Mouse (Mus musculus): ENCODE measurements around the gene Ier3. TPM values are rescaled to one million over a fixed set of nuclear protein-coding genes. Genes with fewer than 3 reads are reported as not detected.

The Ier3 gene
- polyA plus RNA-seq, 1 experiment from 2014 or later = 10.1 TPM

DNA sequence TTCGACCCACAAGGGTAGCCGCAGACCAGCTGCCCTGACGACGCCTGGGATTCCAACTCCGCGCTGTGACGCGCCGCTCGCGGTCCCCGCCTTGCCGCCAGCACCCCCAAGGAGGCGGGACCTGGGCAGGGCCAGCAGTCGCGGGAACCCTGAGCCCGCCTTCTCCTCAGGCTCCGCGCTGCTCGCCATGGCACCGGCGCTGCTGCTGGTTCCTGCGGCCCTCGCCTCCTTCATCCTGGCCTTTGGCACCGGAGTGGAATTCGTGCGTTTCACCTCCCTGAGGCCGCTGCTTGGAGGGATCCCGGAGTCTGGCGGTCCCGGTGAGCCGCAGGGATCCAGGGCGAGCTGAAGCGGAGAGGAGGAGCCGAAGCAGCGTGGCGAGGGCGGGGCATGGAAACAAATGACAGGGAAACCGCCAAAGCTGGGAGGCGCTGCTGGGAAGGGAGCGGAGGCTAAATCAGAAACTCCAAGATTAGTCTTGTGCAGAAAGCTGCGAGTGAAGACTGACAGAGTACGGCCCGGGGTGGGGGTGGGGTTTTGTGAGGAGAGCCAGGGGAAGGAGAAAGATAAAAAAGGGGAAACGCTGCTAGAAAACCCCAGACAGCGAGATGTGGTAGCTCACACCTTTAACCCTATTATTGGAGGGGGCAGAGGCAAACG lies 39.8 kb downstream of the Ier3 start, which contains the start of gene Nrm:
TSS of gene Nrm (plus strand) at position 121 of the 660 bp plus-strand sequence.
- DNase-seq (ENCODE audit: low spot score) (peak; percentile 97), ATAC-seq (ENCODE audit: low read depth) (peak; percentile 92)
- peaks cover 20% of the 10 kb centered on the region for H3K36me3 ChIP-seq (ENCODE audit: control insufficient read depth, insufficient read depth, low read length)
- H3K4me1 ChIP-seq (ENCODE audit: control insufficient read depth, insufficient read depth, low read length) = peaks cover 17% of the 10 kb centered on the region; the same call in 1 of the 2 replicates
- peak within 1 kb of the TSS; percentile 70 for H3K4me2 ChIP-seq (ENCODE audit: low read depth, low read length)
- H3K4me3 ChIP-seq (ENCODE audit: low read depth, low read length) = peak within 1 kb of the TSS; percentile 75
- peak within 1 kb of the TSS; percentile 93 for H3K27ac ChIP-seq (replicated peaks; ENCODE audit: low read depth, low read length)
- H3K9ac ChIP-seq (ENCODE audit: low read depth, low read length) = peak within 1 kb of the TSS; percentile 81
- under 1% methylated on average over 44 of the region's 47 CpGs for WGBS
- H3K27me3 ChIP-seq (replicated peaks; ENCODE audit: control insufficient read depth, insufficient read depth, low read length) = no peaks in the 10 kb centered on the region
- H3K9me3 ChIP-seq (ENCODE audit: control insufficient read depth, low read length) = no peaks in the 10 kb centered on the region

DNA sequence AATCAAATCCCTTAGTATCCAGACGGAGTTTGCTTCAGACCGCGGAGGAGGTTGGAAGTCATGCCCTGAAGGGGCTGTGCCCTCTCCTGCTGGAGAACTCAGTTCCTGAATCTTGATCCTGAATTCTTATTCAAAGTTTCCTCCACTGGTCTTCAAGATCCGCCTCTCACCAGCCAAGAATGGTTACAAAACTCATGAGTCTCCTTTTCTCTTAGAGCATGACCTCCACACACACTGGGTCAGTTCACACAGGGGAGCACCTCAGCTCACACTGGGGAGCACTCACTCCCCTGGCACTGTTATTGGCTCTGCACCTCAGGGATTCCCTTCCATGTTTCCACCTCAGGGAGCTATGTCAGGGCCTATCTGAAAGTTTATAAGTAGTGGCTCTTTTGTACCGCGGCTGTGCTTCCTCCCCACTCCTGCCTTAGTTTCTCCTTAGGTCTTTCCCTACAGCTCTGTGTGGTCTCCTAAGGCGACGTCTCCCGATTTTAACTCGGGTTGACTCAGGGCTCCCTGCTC lies 43.4 kb downstream of the Ier3 start:
- no peaks in the 10 kb centered on the region for H3K27me3 ChIP-seq (replicated peaks; ENCODE audit: control insufficient read depth, insufficient read depth, low read length)
- WGBS = 20% methylated on average over 10 of the region's 10 CpGs
- no peak for DNase-seq (ENCODE audit: low spot score)
- H3K9ac ChIP-seq (ENCODE audit: low read depth, low read length) = peak overlapping the region; percentile 70
- no peak for ATAC-seq (ENCODE audit: low read depth)
- peaks cover 40% of the 10 kb centered on the region for H3K4me1 ChIP-seq (ENCODE audit: control insufficient read depth, insufficient read depth, low read length)
- H3K9me3 ChIP-seq (ENCODE audit: control insufficient read depth, low read length) = no peaks in the 10 kb centered on the region
- peak overlapping the region; percentile 97 for H3K27ac ChIP-seq (replicated peaks; ENCODE audit: low read depth, low read length)
- peak overlapping the region; percentile 57 for H3K4me3 ChIP-seq (ENCODE audit: low read depth, low read length)
- 0 out of 2 replicates have a peak, but pooled peaks cover 3% of the 10 kb centered on the region for H3K36me3 ChIP-seq (ENCODE audit: control insufficient read depth, insufficient read depth, low read length)
- H3K4me2 ChIP-seq (ENCODE audit: low read depth, low read length) = peak overlapping the region; percentile 96

DNA sequence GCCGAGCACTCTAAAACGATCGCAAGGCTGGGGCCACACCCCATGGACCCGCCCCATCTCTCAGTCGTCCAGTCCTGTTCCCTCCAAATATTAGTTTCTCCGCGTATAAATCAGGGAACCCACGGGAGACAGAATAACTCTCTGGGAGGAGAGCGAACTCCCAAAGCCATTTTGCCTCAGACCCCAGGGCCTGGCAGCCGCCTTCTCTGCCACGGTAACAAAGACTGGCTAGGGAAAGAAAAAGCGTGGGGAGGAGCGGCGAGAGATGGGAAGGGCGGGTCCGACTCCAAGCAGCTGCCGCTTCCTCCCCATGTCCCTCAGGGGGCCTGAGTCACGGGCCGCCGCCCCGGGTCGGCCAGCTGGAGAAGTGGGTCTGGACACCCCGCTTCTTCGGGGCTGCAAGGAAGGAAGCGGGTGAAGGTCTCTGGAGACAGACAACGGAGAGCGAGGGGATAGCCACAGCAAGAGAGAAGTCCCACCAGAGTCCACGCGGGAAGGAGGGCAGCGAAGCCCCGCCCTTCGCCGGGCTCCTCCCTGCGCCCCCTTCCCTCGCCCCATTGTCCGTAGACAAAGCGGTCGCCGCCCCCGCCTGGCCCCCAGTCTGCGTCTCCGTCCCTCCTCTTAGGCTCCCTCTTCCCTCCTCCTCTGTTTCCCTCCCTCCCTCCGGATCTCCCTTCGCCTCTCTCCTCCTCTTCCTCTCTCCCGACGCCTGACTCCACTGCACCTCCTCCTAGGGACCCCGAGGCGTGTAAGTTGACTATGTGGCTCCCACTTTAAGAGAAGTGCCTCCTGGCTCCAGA lies 44.2 kb downstream of the Ier3 start, which contains the start of gene Ppp1r18:
TSS of gene Ppp1r18 (plus strand) at position 113 of the 800 bp plus-strand sequence.
- Histone ChIP-seq H3K4me3 (ENCODE audit: low read depth, low read length) (peak within 1 kb of the TSS; percentile 57), H3K9ac (ENCODE audit: low read depth, low read length) (peak within 1 kb of the TSS; percentile 70), H3K36me3 (ENCODE audit: control insufficient read depth, insufficient read depth, low read length) (peaks cover 8% of the 10 kb centered on the region; the same call in 1 of the 2 replicates), H3K9me3 (ENCODE audit: control insufficient read depth, low read length) (no peaks in the 10 kb centered on the region), H3K27ac (replicated peaks; ENCODE audit: low read depth, low read length) (peak within 1 kb of the TSS; percentile 97), H3K4me2 (ENCODE audit: low read depth, low read length) (peak within 1 kb of the TSS; percentile 96), H3K4me1 (ENCODE audit: control insufficient read depth, insufficient read depth, low read length) (peaks cover 40% of the 10 kb centered on the region), H3K27me3 (replicated peaks; ENCODE audit: control insufficient read depth, insufficient read depth, low read length) (no peaks in the 10 kb centered on the region)
- DNase-seq (ENCODE audit: low spot score) = peak; percentile 94
- WGBS = 0% methylated on average over 33 of the region's 48 CpGs
- ATAC-seq (ENCODE audit: low read depth) = peak; percentile 74

DNA sequence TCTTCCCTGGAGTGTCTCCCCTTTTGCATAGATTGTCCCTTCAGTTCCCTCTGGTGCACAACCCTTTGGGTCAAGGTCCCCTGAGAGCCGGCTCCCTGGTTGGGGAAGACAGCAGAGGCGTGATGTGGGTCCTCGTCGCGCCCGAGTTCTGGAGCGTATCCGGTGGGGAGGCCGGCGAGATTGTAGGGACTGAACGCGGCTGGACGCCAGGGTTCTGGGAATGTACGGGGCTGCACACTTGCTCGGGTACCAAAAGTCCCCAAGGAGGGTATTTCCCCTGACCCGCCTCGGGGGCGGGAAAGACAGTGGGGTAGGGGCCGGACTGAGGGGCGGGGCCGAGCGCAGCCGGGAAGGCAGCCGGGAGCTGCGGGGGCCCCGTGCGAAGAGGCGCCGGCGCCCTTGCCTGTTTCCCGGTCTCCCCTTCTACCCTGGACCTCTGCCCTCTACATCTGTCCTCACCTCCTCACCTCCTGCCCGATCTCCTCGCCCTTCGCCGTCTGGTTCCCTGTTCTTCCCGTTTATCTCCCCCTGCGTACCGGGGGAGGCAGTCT lies 44.9 kb downstream of the Ier3 start:
- Histone ChIP-seq H3K27ac (replicated peaks; ENCODE audit: low read depth, low read length) (peak overlapping the region; percentile 97), H3K36me3 (ENCODE audit: control insufficient read depth, insufficient read depth, low read length) (peaks cover 13% of the 10 kb centered on the region), H3K27me3 (replicated peaks; ENCODE audit: control insufficient read depth, insufficient read depth, low read length) (no peaks in the 10 kb centered on the region), H3K4me3 (ENCODE audit: low read depth, low read length) (peak overlapping the region; percentile 57), H3K9ac (ENCODE audit: low read depth, low read length) (peak overlapping the region; percentile 70), H3K9me3 (ENCODE audit: control insufficient read depth, low read length) (peaks cover 5% of the 10 kb centered on the region; the same call in 1 of the 2 replicates), H3K4me2 (ENCODE audit: low read depth, low read length) (peak overlapping the region; percentile 96), H3K4me1 (ENCODE audit: control insufficient read depth, insufficient read depth, low read length) (peaks cover 41% of the 10 kb centered on the region)
- peak; percentile 83 for DNase-seq (ENCODE audit: low spot score)
- WGBS = under 1% methylated on average over 30 of the region's 38 CpGs
- ATAC-seq (ENCODE audit: low read depth) = peak; percentile 44

DNA sequence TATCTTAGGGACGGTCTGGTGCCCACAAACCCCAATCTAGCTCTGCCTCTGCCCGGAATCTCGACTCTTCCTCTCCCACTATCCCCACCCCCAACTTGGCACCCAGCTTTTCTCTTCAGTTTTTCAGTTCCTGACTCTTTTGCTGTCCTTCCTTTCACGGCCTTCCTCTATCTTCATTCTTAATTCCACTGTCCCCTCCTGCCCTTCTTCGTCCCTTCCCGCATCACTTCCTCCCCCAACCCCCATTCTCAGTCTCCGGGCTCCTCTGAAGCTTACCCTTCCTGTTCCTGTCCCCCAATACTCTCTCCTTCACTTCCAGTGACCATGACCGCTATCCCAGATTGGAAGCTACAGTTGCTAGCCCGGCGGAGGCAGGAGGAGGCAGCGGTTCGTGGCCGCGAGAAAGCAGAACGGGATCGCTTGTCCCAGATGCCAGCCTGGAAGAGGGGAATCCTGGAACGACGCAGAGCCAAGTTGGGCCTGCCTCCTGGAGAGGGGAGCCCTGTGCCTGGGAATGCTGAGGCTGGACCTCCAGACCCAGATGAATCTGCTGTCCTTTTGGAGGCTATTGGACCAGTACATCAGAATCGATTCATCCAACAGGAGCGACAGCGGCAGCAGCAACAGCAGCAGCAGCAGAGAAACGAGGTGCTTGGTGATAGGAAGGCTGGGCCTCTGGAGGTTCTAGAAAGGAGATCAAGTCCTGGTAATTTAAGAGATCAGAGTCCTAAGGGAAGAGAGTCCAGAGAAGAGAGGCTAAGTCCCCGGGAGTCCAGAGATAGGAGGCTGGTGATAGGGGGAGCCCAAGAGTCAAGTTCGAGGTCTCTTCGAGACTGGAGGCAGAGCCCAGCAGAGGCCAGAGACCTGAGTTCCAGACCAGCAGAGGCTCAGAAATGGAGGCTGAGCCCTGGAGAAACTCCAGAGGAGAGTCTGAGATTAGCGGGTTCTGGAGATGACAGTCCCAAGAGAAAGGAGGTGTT lies 45.7 kb downstream of the Ier3 start:
- H3K4me2 ChIP-seq (ENCODE audit: low read depth, low read length) = peak overlapping the region; percentile 96
- ATAC-seq (ENCODE audit: low read depth) (no peak), DNase-seq (ENCODE audit: low spot score) (peak; percentile 32)
- peak overlapping the region; percentile 57 for H3K4me3 ChIP-seq (ENCODE audit: low read depth, low read length)
- H3K27ac ChIP-seq (replicated peaks; ENCODE audit: low read depth, low read length) = peak overlapping the region; percentile 97
- peaks cover 38% of the 10 kb centered on the region for H3K4me1 ChIP-seq (ENCODE audit: control insufficient read depth, insufficient read depth, low read length)
- H3K9me3 ChIP-seq (ENCODE audit: control insufficient read depth, low read length) = peaks cover 6% of the 10 kb centered on the region; the same call in 1 of the 2 replicates
- no peaks in the 10 kb centered on the region for H3K27me3 ChIP-seq (replicated peaks; ENCODE audit: control insufficient read depth, insufficient read depth, low read length)
- H3K36me3 ChIP-seq (ENCODE audit: control insufficient read depth, insufficient read depth, low read length) = peaks cover 16% of the 10 kb centered on the region
- H3K9ac ChIP-seq (ENCODE audit: low read depth, low read length) = peak overlapping the region; percentile 70
- WGBS = 8% methylated on average over 26 of the region's 26 CpGs

DNA sequence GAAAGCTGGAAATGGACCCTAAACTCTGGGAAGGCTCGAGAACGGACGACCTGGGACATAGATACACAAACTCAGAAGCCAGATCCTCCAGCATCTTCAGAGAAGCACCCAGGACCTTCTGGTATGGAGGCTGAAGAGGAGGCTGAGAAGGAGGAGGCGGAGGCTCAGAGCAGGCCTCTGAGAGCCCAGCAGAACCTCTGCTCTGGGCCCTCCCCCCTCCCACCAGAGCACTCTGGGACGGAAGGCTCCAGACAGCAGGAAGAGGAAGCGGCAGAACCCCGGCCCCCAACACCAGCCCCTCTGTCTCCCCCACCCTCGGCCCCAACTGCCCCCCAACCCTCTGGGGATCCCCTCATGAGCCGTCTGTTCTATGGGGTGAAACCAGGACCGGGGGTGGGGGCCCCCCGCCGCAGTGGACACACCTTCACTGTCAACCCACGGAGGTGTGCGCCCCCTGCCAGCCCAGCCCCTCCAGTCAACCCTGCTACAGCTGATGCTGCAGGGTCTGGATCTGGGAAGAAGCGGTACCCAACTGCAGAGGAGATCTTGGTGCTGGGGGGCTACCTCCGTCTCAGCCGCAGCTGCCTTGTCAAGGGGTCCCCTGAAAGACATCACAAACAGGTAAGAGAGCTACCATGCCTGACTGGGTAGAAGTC lies 46.8 kb downstream of the Ier3 start:
- H3K27me3 ChIP-seq (replicated peaks; ENCODE audit: control insufficient read depth, insufficient read depth, low read length) = no peaks in the 10 kb centered on the region

DNA sequence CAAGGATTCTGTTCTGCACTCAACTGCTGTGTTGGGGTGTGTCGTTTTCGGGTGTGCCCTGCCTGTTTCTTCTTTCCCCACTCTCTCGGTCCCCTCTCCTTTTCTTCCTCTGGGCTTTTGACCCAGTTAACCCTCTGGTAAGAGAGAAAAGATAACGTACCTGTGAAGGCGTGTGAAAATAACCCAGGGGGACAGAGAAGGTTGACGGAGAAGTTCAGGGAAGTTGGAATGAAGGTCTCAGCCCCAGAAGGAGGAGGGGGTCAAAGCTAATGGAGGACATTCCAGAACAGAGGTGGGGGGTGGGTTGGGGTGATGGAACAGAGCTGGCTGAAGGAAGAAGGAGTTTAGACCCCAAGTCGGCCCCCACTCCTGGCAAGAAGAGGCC lies 47.5 kb downstream of the Ier3 start:
- Histone ChIP-seq H3K27me3 (replicated peaks; ENCODE audit: control insufficient read depth, insufficient read depth, low read length) (no peaks in the 10 kb centered on the region), H3K36me3 (ENCODE audit: control insufficient read depth, insufficient read depth, low read length) (peaks cover 27% of the 10 kb centered on the region), H3K4me3 (ENCODE audit: low read depth, low read length) (peak overlapping the region; percentile 57), H3K27ac (replicated peaks; ENCODE audit: low read depth, low read length) (peak overlapping the region; percentile 73), H3K4me2 (ENCODE audit: low read depth, low read length) (peak overlapping the region; percentile 96), H3K9ac (ENCODE audit: low read depth, low read length) (peak overlapping the region; percentile 70), H3K9me3 (ENCODE audit: control insufficient read depth, low read length) (peaks cover 6% of the 10 kb centered on the region; the same call in 1 of the 2 replicates), H3K4me1 (ENCODE audit: control insufficient read depth, insufficient read depth, low read length) (peaks cover 38% of the 10 kb centered on the region)
- 2% methylated on average over 7 of the region's 7 CpGs for WGBS
- no peak for ATAC-seq (ENCODE audit: low read depth)
- no peak for DNase-seq (ENCODE audit: low spot score)

More for the DNA sequence above, 46.8 kb downstream of the Ier3 start:
- Histone ChIP-seq H3K4me3 (ENCODE audit: low read depth, low read length) (peak overlapping the region; percentile 57), H3K9me3 (ENCODE audit: control insufficient read depth, low read length) (peaks cover 6% of the 10 kb centered on the region; the same call in 1 of the 2 replicates), H3K4me1 (ENCODE audit: control insufficient read depth, insufficient read depth, low read length) (peaks cover 38% of the 10 kb centered on the region), H3K4me2 (ENCODE audit: low read depth, low read length) (peak overlapping the region; percentile 96), H3K9ac (ENCODE audit: low read depth, low read length) (peak overlapping the region; percentile 70), H3K27ac (replicated peaks; ENCODE audit: low read depth, low read length) (peak overlapping the region; percentile 73; the same call in 1 of the 2 replicates), H3K36me3 (ENCODE audit: control insufficient read depth, insufficient read depth, low read length) (peaks cover 22% of the 10 kb centered on the region)
- WGBS = 22% methylated on average over 15 of the region's 17 CpGs
- peak; percentile 21 for DNase-seq (ENCODE audit: low spot score)
- ATAC-seq (ENCODE audit: low read depth) = no peak

All from embryonic facial prominence, embryonic 14.5 days (tissue).